In genomic region chr11:74837694-74838431, GRCm38 (mm10) we compare ENCODE assay signal across 8 mouse cellular contexts. TPM values are rescaled to one million over a fixed set of nuclear protein-coding genes. Genes with fewer than 3 reads are reported as not detected.
DNase-seq lines count a peak whose midpoint lies in the region; ATAC-seq lines count a peak whose summit lies in the region.

No protein-coding gene starts in this region.

- H3K36me3 ChIP-seq in forebrain, embryonic 10.5 days (replicated peaks): peaks cover 43% of the 10 kb centered on the region
- H3K36me3 ChIP-seq in heart, embryonic 14.5 days (ENCODE audit: control insufficient read depth, insufficient read depth, low read length): peaks cover 17% of the 10 kb centered on the region
- H3K36me3 ChIP-seq in liver, embryonic 13.5 days: peaks cover 16% of the 10 kb centered on the region
- H3K36me3 ChIP-seq in stomach, embryonic 14.5 days (ENCODE audit: control insufficient read depth, insufficient read depth, low read length): no peaks in the 10 kb centered on the region; the same call in 1 of the 2 replicates

- peak overlapping the region; percentile 72 for H3K4me3 ChIP-seq in forebrain, embryonic 10.5 days
- H3K4me3 ChIP-seq in heart, embryonic 14.5 days (ENCODE audit: control insufficient read depth in 1 of 2, insufficient read depth in 1 of 2, low read depth in 1 of 2, low read length in 2 of 2): peak overlapping the region; percentile 56 to 64
- H3K4me3 ChIP-seq in liver, embryonic 13.5 days (replicated peaks): peak overlapping the region; percentile 63
- H3K4me3 ChIP-seq in stomach, embryonic 14.5 days (ENCODE audit: low read depth, low read length): peak overlapping the region; percentile 43

- peaks cover 76% of the 10 kb centered on the region for H3K4me1 ChIP-seq in forebrain, embryonic 10.5 days
- H3K4me1 ChIP-seq in heart, embryonic 14.5 days (ENCODE audit: control insufficient read depth in 2 of 2, insufficient read depth in 2 of 2, low read length in 2 of 2): peaks cover 38 to 55% of the 10 kb centered on the region in 2 experiments
- H3K4me1 ChIP-seq in liver, embryonic 13.5 days (replicated peaks): peaks cover 67% of the 10 kb centered on the region
- H3K4me1 ChIP-seq in stomach, embryonic 14.5 days (ENCODE audit: control insufficient read depth, insufficient read depth, low read length): peaks cover 15% of the 10 kb centered on the region

- WGBS in forebrain, embryonic 10.5 days: under 1% methylated on average over 53 of the region's 54 CpGs
- under 1% methylated on average over 53 of the region's 54 CpGs for WGBS in heart, embryonic 14.5 days
- WGBS in liver, embryonic 13.5 days (ENCODE audit: insufficient replicate concordance): under 1% methylated on average over 49 of the region's 54 CpGs
- under 1% methylated on average over 48 of the region's 54 CpGs for WGBS in stomach, embryonic 14.5 days

- peak; percentile 93 to 97 for DNase-seq in CD8-positive naive resting alpha-beta T cell, adult 2 months (ENCODE audit: low read depth in 2 of 2, low spot score in 2 of 2)
- peak; percentile 90 for DNase-seq in c-Kit-positive CD71-negative TER-119-negative erythroid progenitor cells, embryonic 14.5 days (ENCODE audit: low read depth)
- DNase-seq in forebrain, embryonic 10.5 days (ENCODE audit: extremely low spot score, low spot score): peak; percentile 81
- peak; percentile 97 for DNase-seq in kidney, postnatal 14 days
- DNase-seq in liver, embryonic 13.5 days: peak; percentile 97
- DNase-seq in natural killer cell, adult 2 months (ENCODE audit: low spot score in 2 of 2): peak; percentile 98 to 99

- no peaks in the 10 kb centered on the region for H3K9me3 ChIP-seq in forebrain, embryonic 10.5 days
- H3K9me3 ChIP-seq in heart, embryonic 14.5 days (ENCODE audit: control insufficient read depth, low read length): no peaks in the 10 kb centered on the region
- H3K9me3 ChIP-seq in liver, embryonic 13.5 days (replicated peaks): no peaks in the 10 kb centered on the region
- no peaks in the 10 kb centered on the region for H3K9me3 ChIP-seq in stomach, embryonic 14.5 days (ENCODE audit: control insufficient read depth, low read depth, low read length)

- H3K27me3 ChIP-seq in forebrain, embryonic 10.5 days (ENCODE audit: poor library complexity, severe bottlenecking): peaks cover 12% of the 10 kb centered on the region; the same call in 1 of the 2 replicates
- no peaks in the 10 kb centered on the region for H3K27me3 ChIP-seq in heart, embryonic 14.5 days (ENCODE audit: control insufficient read depth, insufficient read depth, low read length)
- H3K27me3 ChIP-seq in liver, embryonic 13.5 days: no peaks in the 10 kb centered on the region
- no peaks in the 10 kb centered on the region for H3K27me3 ChIP-seq in stomach, embryonic 14.5 days (ENCODE audit: control insufficient read depth, insufficient read depth, low read length)

- H3K4me2 ChIP-seq in heart, embryonic 14.5 days (ENCODE audit: low read length): peak overlapping the region; percentile 92
- peak overlapping the region; percentile 95 for H3K4me2 ChIP-seq in liver, embryonic 13.5 days
- peak overlapping the region; percentile 84 for H3K4me2 ChIP-seq in stomach, embryonic 14.5 days (replicated peaks; ENCODE audit: low read depth, low read length)

- ATAC-seq in heart, embryonic 14.5 days (ENCODE audit: insufficient number of reproducible peaks, insufficient read depth, low FRiP score, low read depth): peak; percentile 81
- ATAC-seq in liver, embryonic 13.5 days (ENCODE audit: low read depth): peak; percentile 79
- peak; percentile 82 for ATAC-seq in stomach, embryonic 14.5 days (ENCODE audit: insufficient number of reproducible peaks, insufficient read depth, low FRiP score, low read depth)

- peak overlapping the region; percentile 80 for H3K9ac ChIP-seq in heart, embryonic 14.5 days (ENCODE audit: low read length)
- H3K9ac ChIP-seq in liver, embryonic 13.5 days: peak overlapping the region; percentile 83
- H3K9ac ChIP-seq in stomach, embryonic 14.5 days (replicated peaks; ENCODE audit: low read depth, low read length): peak overlapping the region; percentile 41

- H3K27ac ChIP-seq in forebrain, embryonic 10.5 days: peak overlapping the region; percentile 94
- H3K27ac ChIP-seq in heart, embryonic 14.5 days (replicated peaks in 1 of 2; ENCODE audit: control insufficient read depth in 1 of 2, insufficient read depth in 1 of 2, low read depth in 2 of 2, low read length in 2 of 2): peak overlapping the region; percentile 97 to 99
- peak overlapping the region; percentile 99 for H3K27ac ChIP-seq in liver, embryonic 13.5 days
- peak overlapping the region; percentile 96 for H3K27ac ChIP-seq in stomach, embryonic 14.5 days (ENCODE audit: low read length)

RNA-seq across cellular contexts. Expression of gene Mnt, which starts 7.1 kb away (rescaled TPM):
- 4.7 and 4.9 TPM in 2 replicates for polyA plus RNA-seq in forebrain, embryonic 10.5 days (2016; fragmentation: Nextera tagmentation; extraction: Ambion mirVana)
- polyA plus RNA-seq in heart, embryonic 14.5 days (2014; fragmentation: Nextera tagmentation; extraction: Ambion mirVana): 3.5 and 3.7 TPM in 2 replicates
- 1.3 and 1.5 TPM in 2 replicates for polyA plus RNA-seq in liver, embryonic 13.5 days (2015; fragmentation: Nextera tagmentation; extraction: Ambion mirVana)
- 4.3 and 5.3 TPM in 2 replicates for polyA plus RNA-seq in stomach, embryonic 14.5 days (2014; fragmentation: Nextera tagmentation; extraction: Ambion mirVana)

RNA-seq across cellular contexts. Expression of gene Sgsm2, which starts 59.0 kb away (rescaled TPM):
- polyA plus RNA-seq in forebrain, embryonic 10.5 days (2016; fragmentation: Nextera tagmentation; extraction: Ambion mirVana): 6.5 and 6.8 TPM in 2 replicates
- polyA plus RNA-seq in heart, embryonic 14.5 days (2014; fragmentation: Nextera tagmentation; extraction: Ambion mirVana): 4.9 and 5.3 TPM in 2 replicates
- 1.2 and 1.5 TPM in 2 replicates for polyA plus RNA-seq in liver, embryonic 13.5 days (2015; fragmentation: Nextera tagmentation; extraction: Ambion mirVana)
- 6.9 and 8.7 TPM in 2 replicates for polyA plus RNA-seq in stomach, embryonic 14.5 days (2014; fragmentation: Nextera tagmentation; extraction: Ambion mirVana)

Comparison
In these comparisons a context has a peak if more than half of its experiments do, and no peak if none do; other contexts are left out.
1. Peak in every context shown above with its lines: DNase-seq, ATAC-seq, H3K4me3 ChIP-seq and H3K27ac ChIP-seq.